Mouse (Mus musculus): ENCODE results near the gene 1700018G05Rik. TPM values are rescaled to one million over a fixed set of nuclear protein-coding genes. Genes with fewer than 3 reads are reported as not detected.

The 1700018G05Rik gene
- polyA plus RNA-seq, 1 experiment from 2014 or later: not detected

Other genes starting within 250 kb of the 1700018G05Rik start
- not detected in 2 replicates for gene Gm3880, start 241.4 kb upstream of the 1700018G05Rik start, polyA plus RNA-seq (2016; fragmentation: Nextera tagmentation; extraction: Ambion mirVana)
- not detected in 2 replicates for gene Gm9112, start 220.7 kb upstream of the 1700018G05Rik start, polyA plus RNA-seq (2016; fragmentation: Nextera tagmentation; extraction: Ambion mirVana)
- not detected in 2 replicates for gene Dmrtc1b, start 220.5 kb upstream of the 1700018G05Rik start, polyA plus RNA-seq (2016; fragmentation: Nextera tagmentation; extraction: Ambion mirVana)
- not detected in 2 replicates for gene Dmrtc1c1, start 125.4 kb upstream of the 1700018G05Rik start, polyA plus RNA-seq (2016; fragmentation: Nextera tagmentation; extraction: Ambion mirVana)
- gene Dmrtc1c2, start 73.8 kb upstream of the 1700018G05Rik start, polyA plus RNA-seq (2016; fragmentation: Nextera tagmentation; extraction: Ambion mirVana): not detected in 2 replicates
- not detected in 2 replicates for gene 1700031F05Rik, start 60.4 kb upstream of the 1700018G05Rik start, polyA plus RNA-seq (2016; fragmentation: Nextera tagmentation; extraction: Ambion mirVana)
- 0.12 and 0.55 TPM in 2 replicates for gene Dmrtc1a, start 19.7 kb upstream of the 1700018G05Rik start, polyA plus RNA-seq (2016; fragmentation: Nextera tagmentation; extraction: Ambion mirVana)
- gene 1700011M02Rik, start 19.5 kb upstream of the 1700018G05Rik start, polyA plus RNA-seq (2016; fragmentation: Nextera tagmentation; extraction: Ambion mirVana): not detected in 2 replicates

Measured in midbrain, embryonic 10.5 days (tissue).